Mouse (Mus musculus): ENCODE data around the gene Sept9. TPM values are rescaled to one million over a fixed set of nuclear protein-coding genes. Genes with fewer than 3 reads are reported as not detected.
"Not testable (repeated sequence)": the region's sequence is repeated elsewhere in the genome, so short reads cannot be mapped to it uniquely, and the experiment has no call there.

The Sept9 gene
- polyA plus RNA-seq, 2 experiments from 2014 or later = 277 to 424 TPM

- ATAC-seq = no peak
These were observed 128.2 kb downstream of the Sept9 start for GRCm38 (mm10) chr11:117327633-117328032.

GRCm38 (mm10) chr11:117330076-117330950, 130.9 kb downstream of the Sept9 start:
- no peak for ATAC-seq

- no peak for ATAC-seq
These were observed 131.4 kb downstream of the Sept9 start for GRCm38 (mm10) chr11:117330951-117331254.

DNA sequence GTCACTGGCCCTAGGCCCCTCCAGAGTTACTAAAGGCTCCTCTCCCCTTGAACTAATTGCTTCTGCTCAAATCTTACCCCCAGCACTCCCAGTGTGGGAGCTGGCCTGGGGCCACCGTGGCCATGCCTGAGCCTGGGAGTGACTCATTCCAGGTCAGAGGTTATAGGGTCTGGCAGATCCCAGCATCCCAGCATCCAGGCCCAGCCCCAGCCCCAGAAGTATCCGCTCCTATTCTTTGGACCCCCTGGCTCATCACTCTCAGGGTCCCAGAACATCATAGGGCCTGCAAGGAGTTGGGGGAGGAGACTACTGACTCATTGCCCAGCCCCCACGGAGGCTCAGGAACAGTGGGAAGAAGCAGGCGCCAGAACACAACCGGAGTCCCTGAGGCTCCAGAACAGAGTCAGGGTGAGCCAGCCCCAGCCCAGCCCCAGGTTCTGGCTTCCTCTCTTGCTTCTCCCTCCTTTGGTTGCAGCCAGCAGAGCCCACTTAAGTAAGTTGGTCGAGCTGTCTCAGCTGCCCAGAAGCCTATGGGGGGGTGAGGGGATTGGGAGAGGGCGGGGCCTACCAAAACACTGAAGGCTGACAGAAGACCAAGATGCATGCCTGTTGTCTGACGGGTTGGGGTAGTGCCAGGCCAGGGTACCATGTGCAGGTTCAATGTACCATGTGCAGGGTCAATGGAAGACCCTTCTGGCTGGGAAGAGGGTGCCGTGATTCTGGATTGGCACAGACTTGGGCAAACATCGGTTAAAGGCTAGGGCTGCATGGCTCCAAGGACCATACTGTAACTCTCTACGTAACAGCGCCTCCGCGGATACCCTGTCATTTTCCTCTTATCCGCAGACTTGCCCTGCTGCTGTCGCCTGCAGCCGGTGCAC, 132.1 kb downstream of the Sept9 start:
- ATAC-seq = peak; percentile 6

DNA sequence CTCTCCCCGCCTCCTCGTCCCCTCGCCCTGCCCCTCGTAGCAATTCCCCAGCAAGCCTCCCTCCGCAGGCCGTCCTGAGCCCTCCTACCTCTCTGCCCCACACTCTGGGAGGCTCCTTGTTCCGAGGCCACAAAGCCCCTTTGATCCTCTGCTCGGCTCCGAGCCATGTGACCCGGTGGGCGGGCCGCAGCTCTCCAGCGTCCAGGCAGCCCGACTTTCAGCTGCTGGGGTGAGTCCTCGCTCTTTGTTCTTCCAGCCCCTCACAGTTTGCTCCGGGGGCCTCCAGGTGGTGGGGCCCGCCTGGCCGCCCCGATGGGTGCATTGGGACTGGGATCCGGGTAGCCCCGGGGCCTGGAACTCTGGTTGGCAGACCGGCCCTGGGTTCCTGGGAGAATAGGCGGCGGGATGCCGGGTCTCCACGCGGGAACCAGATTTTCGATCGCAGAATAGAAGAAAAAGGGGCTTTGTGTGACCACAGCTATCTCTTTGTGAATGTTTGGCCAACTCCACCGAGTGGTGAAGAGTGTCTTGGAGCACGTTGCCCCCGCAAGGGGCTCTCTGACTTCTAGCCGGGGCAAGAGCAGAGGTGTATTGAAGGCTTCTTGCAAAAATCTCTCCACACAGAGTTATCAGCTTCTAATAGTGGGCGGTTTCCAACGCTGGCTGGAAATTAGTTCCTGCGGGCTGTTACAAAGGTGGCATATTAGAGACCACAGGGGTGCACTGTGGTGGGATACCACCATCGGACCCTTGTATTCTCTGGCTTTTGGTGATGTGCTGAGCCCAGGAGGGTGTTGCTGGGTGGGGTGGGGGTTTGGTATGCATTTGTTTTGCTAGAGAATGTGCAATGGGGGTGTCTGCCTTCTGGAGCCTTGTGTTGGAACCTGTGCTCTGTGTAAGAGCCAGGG, 133.0 kb downstream of the Sept9 start:
- ATAC-seq = peak; percentile 18

DNA sequence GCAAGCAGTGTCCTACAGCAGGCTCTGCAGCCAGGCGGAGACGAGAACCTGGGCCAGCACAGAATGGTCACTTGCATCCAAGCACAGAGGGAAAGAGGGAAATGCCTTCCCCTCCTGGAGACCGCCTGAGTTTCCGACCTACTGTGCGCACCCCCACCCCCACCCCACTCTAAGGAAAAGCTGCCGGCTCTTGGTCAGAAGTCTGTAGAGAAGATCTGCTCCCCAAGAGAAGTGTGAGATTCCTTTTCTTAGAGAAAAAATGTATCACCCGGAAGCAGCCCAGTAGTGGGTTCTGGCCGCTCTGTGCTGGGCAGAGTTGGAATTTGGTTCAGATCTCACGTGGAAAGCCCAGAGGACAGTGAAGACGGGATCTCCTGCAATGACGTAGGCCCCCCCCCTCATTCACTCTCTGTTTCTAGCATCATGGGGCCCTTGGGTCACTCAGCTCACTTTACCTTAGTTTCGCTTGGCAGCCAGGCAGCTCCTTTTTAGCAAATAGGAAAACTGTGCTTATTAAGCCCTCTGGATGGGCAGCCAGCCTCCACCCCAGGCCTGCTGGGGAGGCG, 133.8 kb downstream of the Sept9 start:
- no peak for ATAC-seq

DNA sequence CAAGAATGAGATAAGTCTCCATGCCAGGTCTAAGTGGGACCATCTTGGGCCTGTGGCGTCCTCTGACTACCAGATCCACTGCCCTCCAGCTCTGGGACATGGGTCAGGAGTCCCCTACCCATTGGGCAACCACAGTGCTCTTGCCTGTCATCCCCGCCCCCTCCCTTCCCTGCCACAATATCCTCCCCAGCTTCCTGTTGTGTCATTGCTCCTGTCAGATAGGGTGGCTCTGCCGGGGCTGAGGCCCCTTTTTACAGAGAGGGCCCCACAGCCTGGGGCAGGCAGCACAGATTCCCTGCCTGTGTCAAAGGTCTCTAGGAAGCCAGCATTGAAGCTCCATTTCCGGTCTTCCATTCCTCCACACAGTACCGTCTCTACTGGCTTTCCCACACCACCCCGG, 134.6 kb downstream of the Sept9 start:
- ATAC-seq = peak; percentile 65

DNA sequence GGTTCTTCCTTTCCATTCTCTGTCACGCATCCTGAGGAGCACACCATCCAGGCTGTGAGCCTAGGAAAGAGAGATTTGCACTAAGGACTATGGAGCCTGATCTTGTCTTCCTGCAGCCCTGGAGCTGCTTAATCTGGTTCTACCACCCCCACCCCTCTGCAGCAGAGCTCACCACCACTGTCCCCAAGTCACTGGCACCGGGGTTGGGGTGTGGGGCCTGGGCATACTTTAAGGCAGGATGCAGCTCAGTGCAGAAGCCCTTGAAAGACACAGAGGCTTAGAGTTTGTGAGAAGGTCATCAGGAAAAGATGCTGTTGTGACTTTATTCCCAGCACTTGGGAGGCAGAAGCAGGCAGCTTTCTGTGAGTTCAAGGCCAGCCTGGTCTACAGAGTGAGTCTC, 135.7 kb downstream of the Sept9 start:
- no peak for ATAC-seq

DNA sequence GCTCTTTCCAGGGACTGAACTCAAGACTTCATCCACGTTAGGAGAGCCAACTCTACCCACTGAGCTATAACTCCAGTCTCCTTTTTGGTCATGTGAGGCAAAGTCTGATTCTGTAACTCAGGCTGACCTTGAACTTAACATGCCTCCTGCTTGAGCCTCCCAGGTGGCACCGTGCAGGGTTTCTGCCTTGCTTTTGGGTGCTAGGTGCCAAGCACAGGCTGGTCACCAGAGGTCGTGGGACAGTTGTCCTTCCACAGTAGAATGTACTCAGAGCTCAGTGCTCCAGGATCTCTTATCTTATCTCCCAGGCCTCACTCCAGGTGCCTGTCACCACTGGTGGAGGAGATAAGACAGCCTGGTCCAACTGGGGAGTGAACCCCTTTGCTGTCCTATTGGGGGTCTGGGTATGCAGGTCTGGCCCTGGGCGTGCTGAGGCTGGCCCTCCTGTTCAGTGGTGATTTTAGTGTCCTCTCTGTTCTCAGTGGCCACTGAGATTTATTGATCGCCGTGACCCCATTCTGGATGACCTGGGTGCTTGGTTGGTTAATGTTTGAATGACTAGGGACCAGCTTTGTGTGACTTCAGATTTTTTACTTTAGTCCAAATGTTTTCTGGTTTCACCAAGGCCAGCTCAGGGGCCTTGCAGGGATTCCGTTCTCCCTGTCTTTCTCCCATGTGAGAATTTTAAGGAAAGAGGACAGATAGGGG, 136.8 kb downstream of the Sept9 start:
- no peak for ATAC-seq

DNA sequence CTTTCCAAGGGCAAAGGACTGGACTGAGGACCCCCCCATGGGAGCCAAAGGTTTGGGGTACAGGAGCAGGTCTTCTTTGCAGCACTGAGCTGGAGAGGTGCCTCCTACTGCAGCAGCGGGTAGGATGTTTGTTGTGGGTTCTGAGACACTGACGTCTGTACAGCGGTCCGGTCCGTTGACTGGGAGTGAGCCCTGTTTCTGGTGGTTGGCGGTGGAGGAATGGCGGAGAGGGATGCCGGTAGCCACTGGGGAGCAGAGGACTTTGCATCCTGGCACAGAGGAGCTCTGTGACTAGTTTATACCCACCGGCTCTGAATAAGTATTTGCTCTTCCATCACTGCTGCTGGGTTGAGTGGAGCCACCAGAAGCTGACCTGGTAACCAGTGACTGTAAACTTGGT, 138.3 kb downstream of the Sept9 start:
- peak; percentile 37 for ATAC-seq

GRCm38 (mm10) chr11:117338503-117338902, 139.0 kb downstream of the Sept9 start:
- ATAC-seq = no peak

GRCm38 (mm10) chr11:117339050-117339449, 139.6 kb downstream of the Sept9 start:
- ATAC-seq = no peak

DNA sequence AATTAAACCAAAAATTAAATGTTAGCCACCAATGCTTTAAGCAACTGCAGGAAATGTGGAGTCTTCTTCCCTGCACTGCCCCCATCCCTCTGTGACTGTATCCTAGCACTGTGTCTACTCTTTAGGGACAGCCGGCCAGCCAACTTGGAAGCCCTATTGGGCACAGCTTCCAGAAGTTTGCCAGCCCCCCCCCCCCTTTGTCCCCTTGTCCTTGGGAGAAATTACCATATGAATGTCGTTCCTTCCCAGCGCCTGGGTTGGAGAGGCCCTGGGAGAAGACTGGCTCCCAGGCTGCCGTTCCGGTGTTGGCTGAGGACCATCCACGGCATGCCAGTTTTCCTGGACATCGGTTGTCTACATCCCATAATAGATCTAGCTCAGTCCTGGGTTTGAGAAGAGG, 141.8 kb downstream of the Sept9 start:
- ATAC-seq = no peak

- ATAC-seq = no peak
These were observed 142.6 kb downstream of the Sept9 start for GRCm38 (mm10) chr11:117342076-117342475.

GRCm38 (mm10) chr11:117342490-117342889, 143.0 kb downstream of the Sept9 start:
- not testable (repeated sequence) for ATAC-seq

- no peak for ATAC-seq
These were observed 144.3 kb downstream of the Sept9 start for GRCm38 (mm10) chr11:117343800-117344199.

DNA sequence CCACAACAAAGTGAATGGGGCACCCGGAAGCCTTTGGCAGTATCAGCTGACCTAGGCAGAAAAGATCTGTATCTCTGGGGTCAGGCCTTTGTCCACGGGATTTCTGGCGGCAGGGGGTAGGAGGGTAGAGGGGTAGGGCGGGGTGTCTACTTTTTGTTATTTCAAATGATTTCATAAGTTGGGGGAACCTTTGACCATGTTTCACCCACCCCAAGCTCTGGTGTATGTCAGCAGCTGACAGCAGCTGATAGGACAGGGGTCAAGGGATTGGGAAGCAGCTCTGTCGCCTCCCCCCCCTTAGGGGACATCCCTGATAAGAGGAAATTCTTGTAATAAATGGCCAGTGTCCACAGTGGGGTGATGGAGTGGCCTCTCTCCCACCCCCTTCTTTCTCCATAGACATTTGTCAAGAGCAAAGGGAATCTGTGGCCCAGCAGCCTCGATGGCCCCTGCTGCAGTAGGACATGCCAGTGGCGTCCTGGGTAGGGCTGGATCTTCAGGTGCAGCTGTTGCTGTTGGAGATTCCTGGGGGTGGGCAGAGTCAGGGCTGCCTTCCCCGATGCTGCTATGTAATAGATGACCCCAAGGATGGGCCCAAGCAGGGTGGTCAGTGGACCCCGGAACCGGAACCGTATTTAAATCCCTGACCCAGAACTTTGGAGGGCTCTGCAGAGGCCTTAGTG, 145.0 kb downstream of the Sept9 start:
- no peak for ATAC-seq

- no peak for ATAC-seq
These were observed 145.7 kb downstream of the Sept9 start for GRCm38 (mm10) chr11:117345022-117345765.

- no peak for ATAC-seq
These were observed 147.8 kb downstream of the Sept9 start for GRCm38 (mm10) chr11:117347256-117347655.

DNA sequence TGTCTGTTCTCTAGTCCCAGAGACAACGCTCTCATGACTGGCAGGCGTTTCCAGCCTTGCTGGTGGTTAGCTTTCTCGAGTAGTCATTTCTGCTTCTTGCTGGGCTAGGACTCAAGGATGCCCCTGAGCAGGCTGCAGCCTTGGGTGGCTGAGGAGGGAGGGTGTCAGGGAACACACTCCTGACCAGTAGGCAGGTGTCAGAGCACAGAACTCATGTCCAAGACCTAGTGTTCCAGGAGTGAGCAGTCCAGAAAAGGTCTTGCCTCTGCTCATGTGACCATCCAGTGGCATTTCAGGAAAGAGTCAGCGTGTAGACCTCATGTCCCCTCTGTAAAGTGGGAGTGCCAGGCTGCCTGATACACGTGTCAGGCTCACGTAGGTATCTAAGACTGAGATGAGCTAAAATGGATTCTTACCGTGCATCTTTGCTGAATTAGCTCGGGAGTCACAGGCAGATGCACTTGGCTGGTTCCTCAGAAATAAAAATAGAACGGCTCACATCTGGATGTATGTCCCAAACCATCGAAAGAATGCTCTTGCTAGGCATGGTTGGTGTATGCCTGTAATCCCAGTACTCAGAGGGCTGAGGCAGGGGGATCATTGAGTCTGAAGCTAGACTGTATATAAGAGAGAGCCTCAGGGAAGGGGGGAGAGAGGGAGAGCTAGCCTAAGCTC, 149.1 kb downstream of the Sept9 start:
- ATAC-seq = no peak

Data from CD4-positive, CD25-positive, alpha-beta regulatory T cell, adult 4 months (primary cell).